Mouse (Mus musculus): ENCODE results near the gene Uqcrc1.

- no peak for TF ChIP-seq HCFC1 (IDR thresholded peaks at IDR 0.05; ENCODE audit: borderline replicate concordance, insufficient read depth, low read length)
- TF ChIP-seq CHD2 (IDR thresholded peaks at IDR 0.05; ENCODE audit: low read depth, low read length), result no peak
- TF ChIP-seq ZC3H11A (IDR thresholded peaks at IDR 0.05; ENCODE audit: borderline replicate concordance, low read depth, low read length), result no peak
Observed at GRCm38 (mm10) chr9:108955241-108955640, 18.8 kb downstream of the Uqcrc1 start.

Data from ES-E14 (cell line).